Mouse (Mus musculus): ENCODE measurements at regions not wholly inside any gene's neighbourhood (a gene's known extent, or its start where the extent isn't known, plus 50 kb on each side); places are given as distances from the start of the nearest gene placed in this dataset.

DNA sequence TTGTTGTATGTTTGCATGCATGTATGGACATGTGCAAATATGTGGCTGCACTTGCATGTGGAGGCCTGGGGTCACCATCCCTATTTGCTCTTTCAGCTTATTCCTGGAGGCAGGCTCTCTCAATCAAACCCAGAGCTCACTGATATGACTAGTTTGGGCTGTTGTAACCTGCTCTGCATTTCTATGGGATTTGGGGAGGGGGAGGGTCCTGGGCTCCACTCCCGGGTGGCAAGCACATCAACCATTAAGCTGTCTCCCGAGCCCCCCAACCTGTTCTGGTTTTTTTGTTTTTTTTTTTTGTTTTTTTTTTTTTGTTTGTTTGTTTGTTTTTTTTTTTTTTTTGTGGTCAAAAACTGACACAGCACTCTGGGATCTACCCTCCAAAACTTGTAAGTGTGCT lies 386.5 kb downstream of the Med13l start:
- no peaks in the 10 kb centered on the region for H3K4me1 ChIP-seq (ENCODE audit: control insufficient read depth, insufficient read depth, low read length)

DNA sequence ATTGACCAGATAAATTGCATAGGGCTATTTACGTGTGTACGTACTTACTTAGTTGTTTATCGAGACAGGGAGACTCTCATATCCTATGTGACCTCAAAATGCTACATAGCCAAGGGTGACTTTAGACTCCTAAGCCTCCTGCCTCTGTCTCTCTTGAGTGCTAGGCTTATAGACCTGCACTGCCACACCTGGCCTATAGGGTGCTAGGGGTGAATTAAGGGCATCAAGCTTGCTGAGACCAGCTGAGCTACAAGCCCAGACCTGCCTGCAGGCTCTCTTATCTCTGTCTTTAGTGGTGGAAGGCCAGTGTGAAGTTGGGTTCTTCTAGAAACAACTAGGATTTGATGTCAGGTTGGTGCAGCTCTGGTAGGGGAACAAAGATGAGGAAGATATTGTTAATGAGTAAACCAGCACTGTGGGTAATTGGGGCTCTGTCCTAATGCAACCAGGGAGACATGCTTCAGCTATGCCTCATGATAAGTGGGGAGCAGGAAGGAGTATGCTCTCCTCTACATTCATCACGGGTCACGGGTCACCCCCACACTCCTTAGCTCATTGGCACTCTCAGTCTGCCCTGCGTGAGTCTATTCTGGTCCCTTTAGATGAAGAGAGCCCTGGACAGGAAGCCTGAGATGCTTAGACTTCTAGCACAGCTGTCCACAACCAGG lies 387.8 kb downstream of the Med13l start:
- TF ChIP-seq CTCF (IDR thresholded peaks at IDR 0.05; ENCODE audit: control insufficient read depth, insufficient read depth, insufficient replicate concordance, low read depth, low read length) (no peak), POLR2A (IDR thresholded peaks at IDR 0.05; ENCODE audit: control insufficient read depth, low read depth, low read length) (no peak)
- Histone ChIP-seq H3K27me3 (ENCODE audit: control insufficient read depth, insufficient read depth, low read length) (no peaks in the 10 kb centered on the region), H3K27ac (ENCODE audit: control insufficient read depth, insufficient read depth, low read depth, low read length) (no peak overlapping the region), H3K36me3 (ENCODE audit: control insufficient read depth, insufficient read depth, low read length) (no peaks in the 10 kb centered on the region), H3K4me1 (ENCODE audit: control insufficient read depth, insufficient read depth, low read length) (no peaks in the 10 kb centered on the region), H3K4me3 (ENCODE audit: control insufficient read depth, low read depth, low read length) (no peak overlapping the region)

More for the DNA sequence above, 386.5 kb downstream of the Med13l start:
- no peak for TF ChIP-seq CTCF (IDR thresholded peaks at IDR 0.05; ENCODE audit: control insufficient read depth, insufficient read depth, insufficient replicate concordance, low read depth, low read length)
- Histone ChIP-seq H3K4me3 (ENCODE audit: control insufficient read depth, low read depth, low read length) (no peak overlapping the region), H3K27ac (ENCODE audit: control insufficient read depth, insufficient read depth, low read depth, low read length) (no peak overlapping the region), H3K36me3 (ENCODE audit: control insufficient read depth, insufficient read depth, low read length) (no peaks in the 10 kb centered on the region), H3K27me3 (ENCODE audit: control insufficient read depth, insufficient read depth, low read length) (no peaks in the 10 kb centered on the region)

- no peak for TF ChIP-seq CTCF (IDR thresholded peaks at IDR 0.05; ENCODE audit: control insufficient read depth, insufficient read depth, insufficient replicate concordance, low read depth, low read length)
- TF ChIP-seq POLR2A (IDR thresholded peaks at IDR 0.05; ENCODE audit: control insufficient read depth, low read depth, low read length): no peak
Observed at GRCm38 (mm10) chr5:118951067-118951466, 390.6 kb downstream of the Med13l start.

DNA sequence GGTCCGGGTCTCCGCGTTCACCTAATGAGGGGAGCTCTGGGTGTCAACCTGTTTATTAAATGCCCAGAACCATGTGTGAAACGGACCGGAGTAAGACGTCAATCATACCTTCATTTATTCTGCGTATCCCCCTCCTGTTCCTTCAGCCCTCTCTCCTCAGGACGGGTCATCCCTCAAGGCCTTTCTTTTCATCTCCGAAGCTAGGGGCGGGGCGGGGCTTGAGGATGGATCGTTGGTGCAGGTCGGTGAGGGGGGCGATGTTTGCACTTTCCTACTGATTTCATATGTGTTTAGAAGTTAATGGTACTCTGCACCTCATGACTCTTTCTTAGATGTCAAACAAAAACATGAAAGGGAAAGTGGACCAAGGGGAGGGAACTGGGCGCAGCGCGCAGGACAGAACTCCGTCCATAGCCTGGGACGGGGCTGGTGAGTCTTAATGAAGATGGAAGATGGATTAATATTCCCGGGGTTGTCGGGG lies 400.1 kb downstream of the Med13l start:
- Histone ChIP-seq H3K27ac (ENCODE audit: control insufficient read depth, insufficient read depth, low read depth, low read length) (no peak overlapping the region), H3K4me3 (ENCODE audit: control insufficient read depth, low read depth, low read length) (no peak overlapping the region), H3K27me3 (ENCODE audit: control insufficient read depth, insufficient read depth, low read length) (no peaks in the 10 kb centered on the region), H3K4me1 (ENCODE audit: control insufficient read depth, insufficient read depth, low read length) (no peaks in the 10 kb centered on the region), H3K36me3 (ENCODE audit: control insufficient read depth, insufficient read depth, low read length) (no peaks in the 10 kb centered on the region)
- TF ChIP-seq POLR2A (IDR thresholded peaks at IDR 0.05; ENCODE audit: control insufficient read depth, low read depth, low read length) (no peak), CTCF (IDR thresholded peaks at IDR 0.05; ENCODE audit: control insufficient read depth, insufficient read depth, insufficient replicate concordance, low read depth, low read length) (no peak)

More at GRCm38 (mm10) chr5:118951067-118951466, 390.6 kb downstream of the Med13l start:
- Histone ChIP-seq H3K27ac (ENCODE audit: control insufficient read depth, insufficient read depth, low read depth, low read length) (no peak overlapping the region), H3K27me3 (ENCODE audit: control insufficient read depth, insufficient read depth, low read length) (no peaks in the 10 kb centered on the region), H3K4me1 (ENCODE audit: control insufficient read depth, insufficient read depth, low read length) (no peaks in the 10 kb centered on the region), H3K4me3 (ENCODE audit: control insufficient read depth, low read depth, low read length) (no peak overlapping the region), H3K36me3 (ENCODE audit: control insufficient read depth, insufficient read depth, low read length) (no peaks in the 10 kb centered on the region)

DNA sequence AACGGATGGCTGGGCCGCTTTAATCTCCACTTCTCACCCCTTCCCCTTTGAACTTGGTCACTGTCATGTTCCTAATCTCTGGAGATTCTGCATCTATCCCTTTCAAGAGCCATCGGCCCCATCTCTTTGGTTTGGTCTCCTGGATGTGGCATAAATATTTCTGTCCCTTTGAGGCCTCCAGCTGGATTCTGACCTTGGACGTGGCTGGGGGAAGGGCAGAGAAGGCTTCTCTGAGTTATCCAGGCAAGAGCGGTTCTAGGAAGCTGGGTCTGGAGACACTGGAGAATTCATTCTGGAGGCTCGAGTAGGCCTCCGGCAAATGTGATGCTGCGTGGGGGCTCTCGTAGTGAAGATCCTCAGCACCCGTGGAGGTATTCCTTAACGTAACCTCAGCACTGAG lies 400.6 kb downstream of the Med13l start:
- Histone ChIP-seq H3K4me3 (ENCODE audit: control insufficient read depth, low read depth, low read length) (no peak overlapping the region), H3K36me3 (ENCODE audit: control insufficient read depth, insufficient read depth, low read length) (no peaks in the 10 kb centered on the region), H3K27ac (ENCODE audit: control insufficient read depth, insufficient read depth, low read depth, low read length) (no peak overlapping the region), H3K27me3 (ENCODE audit: control insufficient read depth, insufficient read depth, low read length) (no peaks in the 10 kb centered on the region), H3K4me1 (ENCODE audit: control insufficient read depth, insufficient read depth, low read length) (no peaks in the 10 kb centered on the region)
- TF ChIP-seq POLR2A (IDR thresholded peaks at IDR 0.05; ENCODE audit: control insufficient read depth, low read depth, low read length) (no peak), CTCF (IDR thresholded peaks at IDR 0.05; ENCODE audit: control insufficient read depth, insufficient read depth, insufficient replicate concordance, low read depth, low read length) (no peak)

DNA sequence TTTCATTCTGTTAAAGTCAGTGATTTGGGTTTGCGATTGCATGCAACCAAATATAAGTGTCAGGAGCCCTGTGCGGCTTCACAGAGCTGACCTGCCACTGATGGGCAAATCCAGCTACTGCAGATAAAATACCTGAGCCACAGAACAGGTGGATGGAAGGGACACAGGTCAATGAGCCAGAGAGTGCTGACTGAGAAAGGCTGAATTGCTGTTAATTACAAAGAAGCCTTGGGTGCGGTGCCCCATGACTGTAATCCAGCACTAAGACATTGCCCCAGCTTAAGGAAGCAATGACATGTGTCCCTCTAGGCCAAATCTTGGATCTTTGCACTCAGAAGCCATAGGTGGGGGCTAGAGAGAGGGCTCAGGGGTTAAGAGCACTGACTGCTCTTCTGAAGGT lies 401.7 kb downstream of the Med13l start:
- Histone ChIP-seq H3K36me3 (ENCODE audit: control insufficient read depth, insufficient read depth, low read length) (no peaks in the 10 kb centered on the region), H3K4me3 (ENCODE audit: control insufficient read depth, low read depth, low read length) (no peak overlapping the region), H3K27me3 (ENCODE audit: control insufficient read depth, insufficient read depth, low read length) (no peaks in the 10 kb centered on the region), H3K27ac (ENCODE audit: control insufficient read depth, insufficient read depth, low read depth, low read length) (no peak overlapping the region), H3K4me1 (ENCODE audit: control insufficient read depth, insufficient read depth, low read length) (no peaks in the 10 kb centered on the region)
- TF ChIP-seq POLR2A (IDR thresholded peaks at IDR 0.05; ENCODE audit: control insufficient read depth, low read depth, low read length): no peak
- no peak for TF ChIP-seq CTCF (IDR thresholded peaks at IDR 0.05; ENCODE audit: control insufficient read depth, insufficient read depth, insufficient replicate concordance, low read depth, low read length)

DNA sequence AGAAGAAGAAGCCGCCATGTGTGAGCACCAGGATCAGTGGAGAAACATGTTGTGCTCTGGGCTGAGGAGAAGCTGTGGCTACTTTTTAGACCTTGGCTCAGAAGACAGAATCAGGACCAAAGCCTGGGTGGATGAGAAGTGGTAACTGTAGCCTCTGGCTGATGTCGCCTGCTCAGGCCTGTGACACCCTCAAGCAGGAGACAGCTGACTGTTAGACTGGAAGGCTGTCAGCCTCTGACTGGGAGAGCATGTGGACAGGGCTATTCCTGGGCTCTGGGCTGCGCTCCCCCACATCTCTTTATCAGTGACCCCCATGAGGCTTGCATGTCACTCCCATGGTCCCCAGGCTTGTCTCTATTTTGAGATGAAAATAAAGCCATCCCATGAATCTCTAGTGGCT lies 402.5 kb downstream of the Med13l start:
- Histone ChIP-seq H3K27me3 (ENCODE audit: control insufficient read depth, insufficient read depth, low read length) (no peaks in the 10 kb centered on the region), H3K4me3 (ENCODE audit: control insufficient read depth, low read depth, low read length) (no peak overlapping the region), H3K36me3 (ENCODE audit: control insufficient read depth, insufficient read depth, low read length) (no peaks in the 10 kb centered on the region), H3K27ac (ENCODE audit: control insufficient read depth, insufficient read depth, low read depth, low read length) (no peak overlapping the region), H3K4me1 (ENCODE audit: control insufficient read depth, insufficient read depth, low read length) (no peaks in the 10 kb centered on the region)
- TF ChIP-seq POLR2A (IDR thresholded peaks at IDR 0.05; ENCODE audit: control insufficient read depth, low read depth, low read length) (no peak), CTCF (IDR thresholded peaks at IDR 0.05; ENCODE audit: control insufficient read depth, insufficient read depth, insufficient replicate concordance, low read depth, low read length) (no peak)
